Mouse (Mus musculus): ENCODE data around the gene Trim40. TPM values are rescaled to one million over a fixed set of nuclear protein-coding genes. Genes with fewer than 3 reads are reported as not detected.

Trim40 gene
- not detected in 2 replicates for polyA plus RNA-seq (2015; fragmentation: Nextera tagmentation; extraction: Ambion mirVana)

- 63% methylated on average over 5 of the region's 5 CpGs for WGBS (ENCODE audit: insufficient replicate concordance)
- no peak within 1 kb of the TSS for H3K4me2 ChIP-seq (ENCODE audit: low read depth, low read length)
- H3K27ac ChIP-seq (ENCODE audit: low read length) = no peak within 1 kb of the TSS
- no peaks in the 10 kb centered on the region for H3K4me1 ChIP-seq (ENCODE audit: control insufficient read depth, low read depth, low read length)
- H3K9me3 ChIP-seq (replicated peaks; ENCODE audit: control insufficient read depth, low read length) = no peaks in the 10 kb centered on the region
- no peak within 1 kb of the TSS for H3K9ac ChIP-seq (ENCODE audit: low read depth, low read length)
- no peak within 1 kb of the TSS for H3K4me3 ChIP-seq (ENCODE audit: low read depth, low read length)
- H3K27me3 ChIP-seq (ENCODE audit: control insufficient read depth, insufficient read depth, low read depth, low read length) = peaks cover 2% of the 10 kb centered on the region
- no peaks in the 10 kb centered on the region for H3K36me3 ChIP-seq (ENCODE audit: control insufficient read depth, insufficient read depth)
- ATAC-seq (ENCODE audit: low read depth) = no peak
These were observed at the start of gene Trim40 for GRCm38 (mm10) chr17:36890073-36890903. Gene Trim40, minus strand, starts transcription at chr17:36890123.

GRCm38 (mm10) chr17:36938056-36938455 is 48.1 kb upstream of the Trim40 start:
- H3K27ac ChIP-seq (ENCODE audit: low read length) = no peak overlapping the region
- no peak overlapping the region for H3K9ac ChIP-seq (ENCODE audit: low read depth, low read length)
- H3K9me3 ChIP-seq (replicated peaks; ENCODE audit: control insufficient read depth, low read length) = no peaks in the 10 kb centered on the region
- no peak for ATAC-seq (ENCODE audit: low read depth)
- H3K4me1 ChIP-seq (ENCODE audit: control insufficient read depth, low read depth, low read length) = no peaks in the 10 kb centered on the region
- H3K27me3 ChIP-seq (ENCODE audit: control insufficient read depth, insufficient read depth, low read depth, low read length) = peaks cover 18% of the 10 kb centered on the region
- no peaks in the 10 kb centered on the region for H3K36me3 ChIP-seq (ENCODE audit: control insufficient read depth, insufficient read depth)
- H3K4me3 ChIP-seq (ENCODE audit: low read depth, low read length) = no peak overlapping the region
- no peak overlapping the region for H3K4me2 ChIP-seq (ENCODE audit: low read depth, low read length)
- WGBS (ENCODE audit: insufficient replicate concordance) = 44% methylated on average over 2 of the region's 2 CpGs

DNA sequence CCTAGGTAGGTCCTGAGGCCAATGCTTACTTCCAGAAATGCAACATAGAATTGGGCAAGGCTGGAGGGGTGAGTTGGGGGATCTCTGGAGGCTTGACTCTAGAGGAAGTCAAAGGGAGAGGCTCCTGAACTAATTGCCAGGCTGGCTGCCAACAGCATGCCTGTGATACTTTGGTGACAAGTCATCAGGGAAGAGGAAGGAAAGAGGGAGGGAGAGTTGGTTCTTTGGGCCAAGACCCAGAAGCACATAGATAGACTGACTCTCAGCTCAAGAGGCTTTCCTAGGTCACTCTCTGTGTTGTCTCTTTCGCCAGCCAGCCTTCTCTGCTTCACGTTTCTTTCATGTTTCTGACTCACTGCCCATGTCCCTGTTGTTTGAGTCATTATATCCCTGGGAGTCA is 41.9 kb upstream of the Trim40 start:
- H3K4me1 ChIP-seq (ENCODE audit: control insufficient read depth, low read depth, low read length) = no peaks in the 10 kb centered on the region
- H3K27me3 ChIP-seq (ENCODE audit: control insufficient read depth, insufficient read depth, low read depth, low read length) = no peaks in the 10 kb centered on the region
- no peak overlapping the region for H3K9ac ChIP-seq (ENCODE audit: low read depth, low read length)
- no peaks in the 10 kb centered on the region for H3K36me3 ChIP-seq (ENCODE audit: control insufficient read depth, insufficient read depth)
- no peak overlapping the region for H3K4me3 ChIP-seq (ENCODE audit: low read depth, low read length)
- H3K4me2 ChIP-seq (ENCODE audit: low read depth, low read length) = no peak overlapping the region
- H3K9me3 ChIP-seq (replicated peaks; ENCODE audit: control insufficient read depth, low read length) = no peaks in the 10 kb centered on the region
- H3K27ac ChIP-seq (ENCODE audit: low read length) = no peak overlapping the region
- WGBS (ENCODE audit: insufficient replicate concordance) = 42% methylated on average over 2 of the region's 2 CpGs
- ATAC-seq (ENCODE audit: low read depth) = no peak

GRCm38 (mm10) chr17:36931130-36931529 is 41.2 kb upstream of the Trim40 start:
- 55% methylated on average over 4 of the region's 4 CpGs for WGBS (ENCODE audit: insufficient replicate concordance)
- no peak overlapping the region for H3K9ac ChIP-seq (ENCODE audit: low read depth, low read length)
- H3K4me2 ChIP-seq (ENCODE audit: low read depth, low read length) = no peak overlapping the region
- H3K4me3 ChIP-seq (ENCODE audit: low read depth, low read length) = no peak overlapping the region
- H3K27me3 ChIP-seq (ENCODE audit: control insufficient read depth, insufficient read depth, low read depth, low read length) = no peaks in the 10 kb centered on the region
- H3K9me3 ChIP-seq (replicated peaks; ENCODE audit: control insufficient read depth, low read length) = no peaks in the 10 kb centered on the region
- H3K36me3 ChIP-seq (ENCODE audit: control insufficient read depth, insufficient read depth) = no peaks in the 10 kb centered on the region
- no peak for ATAC-seq (ENCODE audit: low read depth)
- H3K27ac ChIP-seq (ENCODE audit: low read length) = no peak overlapping the region
- H3K4me1 ChIP-seq (ENCODE audit: control insufficient read depth, low read depth, low read length) = no peaks in the 10 kb centered on the region

DNA sequence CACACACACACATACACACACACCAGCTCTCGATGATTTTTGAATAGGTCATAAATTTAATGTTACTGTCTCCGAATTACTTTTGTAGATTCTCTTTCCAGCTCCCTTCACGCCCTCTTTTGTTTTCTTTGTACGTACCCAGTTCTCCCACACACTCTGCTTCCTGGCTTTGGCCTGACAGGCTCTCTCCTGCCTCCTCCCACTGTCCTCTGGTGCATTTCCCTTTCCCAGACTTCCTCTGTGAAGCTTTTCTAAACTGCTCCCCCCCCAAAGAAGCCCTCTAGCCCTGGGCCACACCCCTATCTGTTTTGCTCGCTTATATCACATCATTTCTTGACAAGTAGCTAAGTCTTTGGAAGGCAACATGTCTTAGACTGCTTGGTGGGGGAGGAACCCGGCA is 40.3 kb upstream of the Trim40 start:
- ATAC-seq (ENCODE audit: low read depth) = no peak
- Histone ChIP-seq H3K36me3 (ENCODE audit: control insufficient read depth, insufficient read depth) (no peaks in the 10 kb centered on the region), H3K9ac (ENCODE audit: low read depth, low read length) (no peak overlapping the region), H3K27ac (ENCODE audit: low read length) (no peak overlapping the region), H3K9me3 (replicated peaks; ENCODE audit: control insufficient read depth, low read length) (no peaks in the 10 kb centered on the region), H3K4me2 (ENCODE audit: low read depth, low read length) (no peak overlapping the region), H3K4me1 (ENCODE audit: control insufficient read depth, low read depth, low read length) (no peaks in the 10 kb centered on the region), H3K27me3 (ENCODE audit: control insufficient read depth, insufficient read depth, low read depth, low read length) (no peaks in the 10 kb centered on the region), H3K4me3 (ENCODE audit: low read depth, low read length) (no peak overlapping the region)
- 39% methylated on average over 6 of the region's 6 CpGs for WGBS (ENCODE audit: insufficient replicate concordance)

- H3K4me2 ChIP-seq (ENCODE audit: low read depth, low read length) = no peak overlapping the region
These were observed 39.5 kb upstream of the Trim40 start for GRCm38 (mm10) chr17:36929236-36929932.

DNA sequence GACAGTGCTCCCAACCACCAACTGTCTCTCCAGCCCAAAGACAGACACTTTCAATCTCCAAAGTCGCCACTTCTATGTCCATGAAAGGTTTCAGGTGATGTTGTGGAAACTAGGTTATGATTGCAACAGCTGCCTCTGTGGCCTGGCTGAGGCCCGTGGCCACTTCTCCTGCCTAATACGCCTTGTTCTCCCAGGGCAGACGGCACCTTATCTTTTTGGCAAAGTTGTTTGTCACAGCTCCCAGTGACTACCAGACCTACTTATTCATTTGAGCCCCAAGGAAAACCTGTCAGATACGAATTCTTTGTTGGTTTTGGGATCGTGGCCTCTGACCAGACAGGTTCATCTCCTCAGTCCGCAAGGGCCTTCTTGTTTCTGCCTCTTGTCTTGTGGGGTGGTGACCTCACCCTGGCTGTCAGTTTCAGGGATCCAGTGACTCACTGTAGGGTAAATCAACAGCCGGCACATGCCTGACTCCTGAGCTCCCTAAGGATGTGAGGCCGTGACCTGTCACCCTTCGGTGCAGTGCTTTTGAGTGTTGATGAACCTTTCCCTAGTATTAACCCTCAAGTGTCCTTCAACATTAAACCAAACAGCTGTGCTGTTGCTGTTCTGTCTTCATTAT is 37.7 kb upstream of the Trim40 start:
- Histone ChIP-seq H3K36me3 (ENCODE audit: control insufficient read depth, insufficient read depth) (no peaks in the 10 kb centered on the region), H3K27ac (ENCODE audit: low read length) (no peak overlapping the region), H3K4me1 (ENCODE audit: control insufficient read depth, low read depth, low read length) (no peaks in the 10 kb centered on the region), H3K9ac (ENCODE audit: low read depth, low read length) (no peak overlapping the region), H3K4me2 (ENCODE audit: low read depth, low read length) (no peak overlapping the region), H3K9me3 (replicated peaks; ENCODE audit: control insufficient read depth, low read length) (no peaks in the 10 kb centered on the region), H3K27me3 (ENCODE audit: control insufficient read depth, insufficient read depth, low read depth, low read length) (no peaks in the 10 kb centered on the region), H3K4me3 (ENCODE audit: low read depth, low read length) (no peak overlapping the region)
- 44% methylated on average over 10 of the region's 10 CpGs for WGBS (ENCODE audit: insufficient replicate concordance)
- no peak for ATAC-seq (ENCODE audit: low read depth)

More at GRCm38 (mm10) chr17:36929236-36929932, 39.5 kb upstream of the Trim40 start:
- Histone ChIP-seq H3K27ac (ENCODE audit: low read length) (no peak overlapping the region), H3K4me1 (ENCODE audit: control insufficient read depth, low read depth, low read length) (no peaks in the 10 kb centered on the region), H3K27me3 (ENCODE audit: control insufficient read depth, insufficient read depth, low read depth, low read length) (no peaks in the 10 kb centered on the region), H3K36me3 (ENCODE audit: control insufficient read depth, insufficient read depth) (no peaks in the 10 kb centered on the region), H3K9ac (ENCODE audit: low read depth, low read length) (no peak overlapping the region), H3K9me3 (replicated peaks; ENCODE audit: control insufficient read depth, low read length) (no peaks in the 10 kb centered on the region), H3K4me3 (ENCODE audit: low read depth, low read length) (no peak overlapping the region)
- 55% methylated on average over 12 of the region's 12 CpGs for WGBS (ENCODE audit: insufficient replicate concordance)
- ATAC-seq (ENCODE audit: low read depth) = no peak

DNA sequence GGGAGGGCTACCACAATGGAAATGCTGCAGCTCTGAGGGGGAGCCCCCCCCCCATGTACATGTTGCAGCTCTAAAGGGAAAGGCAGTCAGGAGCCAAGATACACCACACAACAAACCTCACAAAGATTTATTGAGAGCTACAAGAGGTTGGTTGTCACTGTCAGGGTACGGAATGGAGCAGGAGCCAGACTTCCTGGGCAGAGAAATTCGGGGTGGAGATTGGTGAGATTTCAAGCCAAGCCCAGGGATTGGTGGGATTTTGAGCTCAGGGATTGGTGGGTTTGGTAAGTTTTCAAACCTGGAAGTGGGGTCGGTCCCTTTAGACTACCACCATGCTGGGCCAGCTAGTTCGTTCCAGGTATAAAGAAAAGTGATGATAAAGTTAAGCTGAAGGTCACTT is 33.6 kb upstream of the Trim40 start:
- Histone ChIP-seq H3K27me3 (ENCODE audit: control insufficient read depth, insufficient read depth, low read depth, low read length) (no peaks in the 10 kb centered on the region; the same call in 1 of the 2 replicates), H3K9me3 (replicated peaks; ENCODE audit: control insufficient read depth, low read length) (no peaks in the 10 kb centered on the region), H3K27ac (ENCODE audit: low read length) (no peak overlapping the region), H3K4me2 (ENCODE audit: low read depth, low read length) (no peak overlapping the region), H3K4me3 (ENCODE audit: low read depth, low read length) (no peak overlapping the region), H3K4me1 (ENCODE audit: control insufficient read depth, low read depth, low read length) (no peaks in the 10 kb centered on the region), H3K9ac (ENCODE audit: low read depth, low read length) (no peak overlapping the region), H3K36me3 (ENCODE audit: control insufficient read depth, insufficient read depth) (no peaks in the 10 kb centered on the region)
- WGBS (ENCODE audit: insufficient replicate concordance) = 44% methylated on average over 4 of the region's 4 CpGs
- no peak for ATAC-seq (ENCODE audit: low read depth)

DNA sequence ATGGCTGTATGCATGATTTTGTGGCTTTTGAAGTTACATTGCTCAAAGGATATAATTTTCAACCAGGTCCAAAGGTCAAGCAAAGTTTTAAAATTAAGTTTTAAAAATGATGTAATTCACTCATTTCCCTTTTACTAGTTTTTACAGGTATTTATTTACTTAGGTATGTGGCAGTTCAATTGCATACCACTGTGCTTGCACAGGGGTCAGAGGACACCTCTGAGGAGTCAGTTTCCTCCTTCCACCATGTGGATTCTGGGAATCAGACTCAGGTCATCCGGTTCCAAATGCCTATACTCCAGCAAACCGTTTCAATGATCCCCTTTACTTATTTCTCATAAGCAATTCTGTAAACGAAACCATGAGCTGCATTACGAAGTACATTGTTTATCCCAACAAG is 32.8 kb upstream of the Trim40 start:
- Histone ChIP-seq H3K27ac (ENCODE audit: low read length) (no peak overlapping the region), H3K4me1 (ENCODE audit: control insufficient read depth, low read depth, low read length) (no peaks in the 10 kb centered on the region), H3K27me3 (ENCODE audit: control insufficient read depth, insufficient read depth, low read depth, low read length) (no peaks in the 10 kb centered on the region; the same call in 1 of the 2 replicates), H3K9ac (ENCODE audit: low read depth, low read length) (no peak overlapping the region), H3K4me2 (ENCODE audit: low read depth, low read length) (no peak overlapping the region), H3K9me3 (replicated peaks; ENCODE audit: control insufficient read depth, low read length) (no peaks in the 10 kb centered on the region), H3K4me3 (ENCODE audit: low read depth, low read length) (no peak overlapping the region), H3K36me3 (ENCODE audit: control insufficient read depth, insufficient read depth) (no peaks in the 10 kb centered on the region)
- ATAC-seq (ENCODE audit: low read depth) = no peak
- WGBS (ENCODE audit: insufficient replicate concordance) = 58% methylated on average over 4 of the region's 4 CpGs
